Mouse (Mus musculus) heart, adult 9 months (tissue): ENCODE data around the gene Pramel6.
"Not testable (repeated sequence)": the region's sequence is repeated elsewhere in the genome, so short reads cannot be mapped to it uniquely, and the experiment has no call there.

ENCODE experiments used
- DNase-seq, 2 experiments: peaks; one replicate each; pipeline ENCODE4 v3.0.0; 2022; ENCODE audit warnings: low spot score in 2 of 2

The Pramel6 gene

GRCm38 (mm10) chr2:87506265-87506664 is at the start of gene Pramel6:
Gene Pramel6 (plus strand): TSS chr2:87506565.
- no peak for DNase-seq

GRCm38 (mm10) chr2:87461769-87462168 is 44.6 kb upstream of the Pramel6 start:
- DNase-seq = no peak

GRCm38 (mm10) chr2:87480207-87480606 is 26.2 kb upstream of the Pramel6 start:
- DNase-seq = no peak

GRCm38 (mm10) chr2:87481158-87481557 is 25.2 kb upstream of the Pramel6 start:
- no peak for DNase-seq

GRCm38 (mm10) chr2:87482276-87482675 is 24.1 kb upstream of the Pramel6 start:
- no peak for DNase-seq

- not testable (repeated sequence) for DNase-seq
Observed at GRCm38 (mm10) chr2:87496993-87497392, 9.4 kb upstream of the Pramel6 start, which contains the start of gene Pramel7. Gene Pramel7 (minus strand): TSS chr2:87497093.

- no peak for DNase-seq
Observed at GRCm38 (mm10) chr2:87515046-87515445, 8.7 kb downstream of the Pramel6 start.

GRCm38 (mm10) chr2:87515457-87516060 is 9.2 kb downstream of the Pramel6 start:
- DNase-seq = no peak

- DNase-seq = no peak
Observed at GRCm38 (mm10) chr2:87516581-87516980, 10.2 kb downstream of the Pramel6 start.

- peak; percentile 3 to 40 for DNase-seq
Observed at GRCm38 (mm10) chr2:87520651-87521050, 14.3 kb downstream of the Pramel6 start.

- DNase-seq = not testable (repeated sequence)
Observed at GRCm38 (mm10) chr2:87525899-87526616, 19.7 kb downstream of the Pramel6 start.

- no peak for DNase-seq
Observed at GRCm38 (mm10) chr2:87531496-87531895, 25.1 kb downstream of the Pramel6 start, which contains the start of gene Olfr153. Gene Olfr153 (plus strand): TSS chr2:87531796.

GRCm38 (mm10) chr2:87534826-87535225 is 28.5 kb downstream of the Pramel6 start:
- DNase-seq = no peak

- no peak for DNase-seq
Observed at GRCm38 (mm10) chr2:87545442-87545841, 39.1 kb downstream of the Pramel6 start, which contains the start of gene Olfr1128. Gene Olfr1128 (minus strand): TSS chr2:87545542.
